ENCODE assay signal across 10 mouse cellular contexts in the genomic region with DNA sequence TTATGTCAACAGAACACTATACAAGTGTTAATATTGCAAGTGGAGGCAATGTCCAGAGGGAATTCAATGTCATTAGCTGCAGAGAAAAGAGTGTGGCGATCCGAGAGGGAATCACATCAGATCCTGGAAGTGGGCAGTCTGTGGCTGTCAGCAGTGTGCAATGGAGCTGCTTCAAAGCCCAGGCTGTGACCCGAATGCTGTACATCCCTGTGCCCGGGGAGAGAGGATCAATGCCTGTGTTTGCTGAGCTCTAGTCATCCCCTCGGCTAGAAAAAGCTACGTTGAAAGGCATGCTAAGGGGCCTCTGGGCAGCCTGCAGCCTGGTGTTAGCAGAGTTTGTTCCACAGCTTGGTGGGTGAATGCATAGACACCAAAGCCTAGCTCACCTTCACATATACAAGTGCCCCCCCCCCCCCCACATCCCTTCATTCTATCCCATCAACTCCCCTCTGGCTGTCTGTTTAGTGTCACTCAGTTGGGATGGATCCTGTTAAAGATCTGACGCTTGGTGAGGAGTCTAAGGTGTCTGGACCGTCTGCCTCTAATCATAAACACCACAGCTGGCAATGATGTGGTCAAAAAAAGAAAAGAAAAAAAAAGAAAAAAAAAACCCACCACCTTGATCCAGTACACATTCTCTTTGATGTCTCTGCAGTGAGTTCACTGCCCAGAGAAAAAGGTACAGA.
A peak's percentile ranks its signal among the peaks of the same experiment; 100 is the strongest.
DNase-seq lines count a peak whose midpoint lies in the region; ATAC-seq and TF ChIP-seq lines count a peak whose summit lies in the region.
"Had no signal": no experiment of that assay in that cellular context is flagged by ENCODE, and none has a peak within 500 bp of the region (broad histone marks: within the 10 kb centered on the region; RNA-seq: fewer than 3 reads in every experiment).

No protein-coding gene starts in this region.

- H3K27ac ChIP-seq in liver, embryonic 12.5 days: no peak overlapping the region
- H3K27ac ChIP-seq in embryonic facial prominence, embryonic 10.5 days (replicated peaks): peak overlapping the region; percentile 62
- H3K27ac ChIP-seq in hindbrain, postnatal 0 days: no peak overlapping the region
- 0 out of 2 replicates have a peak overlapping the region, but pooled peaks have one; percentile 13 for H3K27ac ChIP-seq in neural tube, embryonic 13.5 days (replicated peaks)
- H3K27ac ChIP-seq in left cerebral cortex, adult 2 months: no peak overlapping the region

- intact Hi-C loops in left cerebral cortex, adult 2 months (cut with DNase I): no loop called here

- DNase-seq in liver: peak; percentile 8
- DNase-seq in embryonic facial prominence, embryonic 10.5 days (ENCODE audit: low spot score): peak; percentile 48
- peak; percentile 25 for DNase-seq in hindbrain, postnatal 0 days (ENCODE audit: low spot score)
- no peak for DNase-seq in right cerebral cortex, postnatal 36 days (ENCODE audit: low spot score in 2 of 2)
- DNase-seq in left cerebral cortex, adult 2 months (ENCODE audit: extremely low spot score in 1 of 2, low spot score in 2 of 2): no peak
- no peak for DNase-seq in Muller cell, postnatal 12 days (ENCODE audit: inconsistent ontology term)
- DNase-seq: heart, adult 11 months had no signal

- H3K4me2 ChIP-seq in liver, embryonic 12.5 days: no peak overlapping the region
- no peak overlapping the region for H3K4me2 ChIP-seq in hindbrain, postnatal 0 days (ENCODE audit: low read depth, low read length)
- peak overlapping the region; percentile 6; the same call in 1 of the 2 replicates for H3K4me2 ChIP-seq in neural tube, embryonic 13.5 days
- H3K4me2 ChIP-seq: limb, embryonic 15.5 days had no signal

- H3K4me3 ChIP-seq in liver, embryonic 12.5 days: no peak overlapping the region
- no peak overlapping the region for H3K4me3 ChIP-seq in embryonic facial prominence, embryonic 10.5 days
- H3K4me3 ChIP-seq in hindbrain, postnatal 0 days (ENCODE audit: low read length): no peak overlapping the region
- no peak overlapping the region for H3K4me3 ChIP-seq in neural tube, embryonic 13.5 days
- H3K4me3 ChIP-seq in left cerebral cortex, adult 2 months: no peak overlapping the region
- H3K4me3 ChIP-seq: limb, embryonic 15.5 days had no signal

- 57% methylated on average over 8 of the region's 8 CpGs for whole genome bisulfite sequencing in liver, embryonic 12.5 days (ENCODE audit: insufficient replicate concordance)
- 10% methylated on average over 8 of the region's 8 CpGs for WGBS in embryonic facial prominence, embryonic 10.5 days
- 21% methylated on average over 8 of the region's 8 CpGs for WGBS in hindbrain, postnatal 0 days
- WGBS in neural tube, embryonic 13.5 days: 23% methylated on average over 8 of the region's 8 CpGs

- H3K9ac ChIP-seq in liver, embryonic 12.5 days: no peak overlapping the region
- no peak overlapping the region for H3K9ac ChIP-seq in hindbrain, postnatal 0 days (replicated peaks; ENCODE audit: low read length)
- H3K9ac ChIP-seq in neural tube, embryonic 13.5 days: 0 out of 2 replicates have a peak overlapping the region, but pooled peaks have one; percentile 23
- H3K9ac ChIP-seq: limb, embryonic 15.5 days had no signal

- no peaks in the 10 kb centered on the region for H3K4me1 ChIP-seq in liver, embryonic 12.5 days
- H3K4me1 ChIP-seq in embryonic facial prominence, embryonic 10.5 days: peaks cover 51% of the 10 kb centered on the region
- H3K4me1 ChIP-seq in hindbrain, postnatal 0 days (ENCODE audit: insufficient read depth, low read length): peaks cover 4% of the 10 kb centered on the region; the same call in 1 of the 2 replicates
- peaks cover 22% of the 10 kb centered on the region for H3K4me1 ChIP-seq in neural tube, embryonic 13.5 days (replicated peaks)

- no peaks in the 10 kb centered on the region for H3K36me3 ChIP-seq in liver, embryonic 12.5 days
- no peaks in the 10 kb centered on the region for H3K36me3 ChIP-seq in embryonic facial prominence, embryonic 10.5 days (replicated peaks)
- H3K36me3 ChIP-seq in hindbrain, postnatal 0 days (ENCODE audit: insufficient read depth, low read length): no peaks in the 10 kb centered on the region
- no peaks in the 10 kb centered on the region for H3K36me3 ChIP-seq in neural tube, embryonic 13.5 days
- H3K36me3 ChIP-seq: limb, embryonic 15.5 days had no signal

- H3K27me3 ChIP-seq in liver, embryonic 12.5 days (replicated peaks): no peaks in the 10 kb centered on the region
- no peaks in the 10 kb centered on the region for H3K27me3 ChIP-seq in embryonic facial prominence, embryonic 10.5 days (replicated peaks; ENCODE audit: low read depth, poor library complexity, severe bottlenecking)
- H3K27me3 ChIP-seq in hindbrain, postnatal 0 days (ENCODE audit: insufficient read depth, low read length): no peaks in the 10 kb centered on the region
- no peaks in the 10 kb centered on the region for H3K27me3 ChIP-seq in neural tube, embryonic 13.5 days
- H3K27me3 ChIP-seq: limb, embryonic 15.5 days had no signal

- ATAC-seq in liver, embryonic 12.5 days: no peak
- no peak for ATAC-seq in hindbrain, postnatal 0 days
- ATAC-seq in neural tube, embryonic 13.5 days (ENCODE audit: low read depth): no peak

- no peaks in the 10 kb centered on the region for H3K9me3 ChIP-seq in liver, embryonic 12.5 days (replicated peaks)
- H3K9me3 ChIP-seq in embryonic facial prominence, embryonic 10.5 days: no peaks in the 10 kb centered on the region
- H3K9me3 ChIP-seq in hindbrain, postnatal 0 days (ENCODE audit: low read length): no peaks in the 10 kb centered on the region
- H3K9me3 ChIP-seq in neural tube, embryonic 13.5 days: no peaks in the 10 kb centered on the region
- H3K9me3 ChIP-seq: limb, embryonic 15.5 days had no signal

- no peak for TF ChIP-seq CTCF in hindbrain, postnatal 0 days (IDR thresholded peaks at IDR 0.05; ENCODE audit: low read depth)
- TF ChIP-seq CTCF in left cerebral cortex, adult 2 months (IDR thresholded peaks at IDR 0.05): no peak

Comparison
In these comparisons a context has a peak if more than half of its experiments do, and no peak if none do; other contexts are left out.
1. DNase-seq: peak in liver (single experiment), embryonic facial prominence, embryonic 10.5 days (single experiment) and hindbrain, postnatal 0 days (single experiment); none in right cerebral cortex, postnatal 36 days (0 of 2), left cerebral cortex, adult 2 months (0 of 2) and Muller cell, postnatal 12 days (single experiment).
2. H3K27ac ChIP-seq: peak in embryonic facial prominence, embryonic 10.5 days (single experiment) and neural tube, embryonic 13.5 days (single experiment); none in liver, embryonic 12.5 days (single experiment), hindbrain, postnatal 0 days (single experiment) and left cerebral cortex, adult 2 months (single experiment).